Mouse (Mus musculus) intestine, embryonic 14.5 days (tissue): Measurements from ENCODE around the gene Slc45a2. TPM values are rescaled to one million over a fixed set of nuclear protein-coding genes. Genes with fewer than 3 reads are reported as not detected.
A peak's percentile ranks its signal among the peaks of the same experiment; 100 is the strongest.

Experiments
- ATAC-seq: fragments of 200-750 bp; cut with Nextera tagmentation; replicated peaks from 2 replicates; pipeline ENCODE4 v1.8.0; 2017; ENCODE audit warnings: low read depth, moderate number of reproducible peaks, moderate TSS enrichment, moderate library complexity; ENCODE audit not compliant: low FRiP score, low TSS enrichment
- DNase-seq: peaks from one replicate; pipeline ENCODE4 v3.0.0-alpha.2; 2018; ENCODE audit warnings: low spot score
- H3K27ac ChIP-seq: fragments of 300-500 bp; sonication (generic); 2 replicates; pipeline ENCODE4 v1.5.1; 2014; ENCODE audit warnings: low read depth, mild to moderate bottlenecking, control low read depth
- H3K27me3 ChIP-seq: fragments of 300-500 bp; sonication (generic); replicated peaks from 2 replicates; pipeline ENCODE4 v1.6.1; 2014; ENCODE audit warnings: low read length, control low read depth; ENCODE audit not compliant: control insufficient read depth, insufficient read depth
- H3K36me3 ChIP-seq: fragments of 300-500 bp; sonication (generic); 2 replicates; pipeline ENCODE4 v1.6.1; 2014; ENCODE audit warnings: low read length, control low read depth; ENCODE audit not compliant: control insufficient read depth, insufficient read depth
- H3K4me1 ChIP-seq: fragments of 300-500 bp; sonication (generic); replicated peaks from 2 replicates; pipeline ENCODE4 v1.6.1; 2014; ENCODE audit warnings: low read length, control low read depth, mixed read lengths; ENCODE audit not compliant: control insufficient read depth, insufficient read depth
- H3K4me2 ChIP-seq: fragments of 300-500 bp; sonication (generic); 2 replicates; pipeline ENCODE4 v1.6.1; 2014; ENCODE audit warnings: low read length
- H3K4me3 ChIP-seq: fragments of 300-500 bp; sonication (generic); 2 replicates; pipeline ENCODE4 v1.5.1; 2014; ENCODE audit warnings: low read depth, low read length, control low read depth, mixed read lengths
- H3K9ac ChIP-seq: fragments of 300-500 bp; sonication (generic); 2 replicates; pipeline ENCODE4 v1.6.1; 2014; ENCODE audit warnings: mild to moderate bottlenecking, low read length
- H3K9me3 ChIP-seq: fragments of 300-500 bp; sonication (generic); 2 replicates; pipeline ENCODE4 v1.6.1; 2016; ENCODE audit warnings: low read length, control low read depth; ENCODE audit not compliant: control insufficient read depth
- whole genome bisulfite sequencing: fragments of 180-500 bp; shearing (Covaris S2); extraction: QIAGEN DNeasy Blood & Tissue Kit; methylation state at CpG from one replicate; pipeline ENCODE4 v1.1.7; 2014; 5-methylcytosine and 5-hydroxymethylcytosine counted together
- polyA plus RNA-seq: library from polyadenylated mRNA; unstranded; fragments of >200 nt; fragmentation: Nextera tagmentation; extraction: Ambion mirVana; gene quantifications from 2 replicates; pipeline ENCODE4 v1.2.1, GENCODE M21; 2014

The Slc45a2 gene
- not detected in 2 replicates for polyA plus RNA-seq

DNA sequence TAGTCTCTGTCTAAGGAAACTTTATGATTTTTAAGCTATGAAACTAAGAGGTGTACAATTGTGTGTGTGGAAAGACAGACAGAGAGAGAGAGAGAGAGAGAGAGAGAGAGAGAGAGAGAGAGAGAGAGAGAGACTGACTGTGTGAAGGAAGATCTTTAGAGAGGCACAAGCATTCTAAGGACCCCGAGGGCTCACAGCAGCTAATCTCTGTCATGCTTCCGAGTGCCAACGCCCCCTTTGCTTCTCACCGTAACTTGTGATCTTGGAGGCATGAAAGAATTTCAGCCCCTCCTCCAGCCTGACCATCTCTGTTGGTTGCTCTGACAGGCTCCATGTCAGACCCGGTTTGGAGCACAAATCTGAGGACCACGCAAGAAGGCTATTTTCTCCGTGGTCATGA, at the start of gene Slc45a2:
Gene Slc45a2, plus strand, starts transcription at position 301 of the 400 bp plus-strand sequence.
- Histone ChIP-seq H3K9me3 (no peaks in the 10 kb centered on the region), H3K4me3 (no peak within 1 kb of the TSS), H3K9ac (no peak within 1 kb of the TSS), H3K4me2 (no peak within 1 kb of the TSS), H3K27ac (no peak within 1 kb of the TSS), H3K27me3 (no peaks in the 10 kb centered on the region), H3K36me3 (no peaks in the 10 kb centered on the region), H3K4me1 (no peaks in the 10 kb centered on the region)
- ATAC-seq, result no peak
- no peak for DNase-seq
- 64% methylated on average over 7 of the region's 7 CpGs for WGBS

DNA sequence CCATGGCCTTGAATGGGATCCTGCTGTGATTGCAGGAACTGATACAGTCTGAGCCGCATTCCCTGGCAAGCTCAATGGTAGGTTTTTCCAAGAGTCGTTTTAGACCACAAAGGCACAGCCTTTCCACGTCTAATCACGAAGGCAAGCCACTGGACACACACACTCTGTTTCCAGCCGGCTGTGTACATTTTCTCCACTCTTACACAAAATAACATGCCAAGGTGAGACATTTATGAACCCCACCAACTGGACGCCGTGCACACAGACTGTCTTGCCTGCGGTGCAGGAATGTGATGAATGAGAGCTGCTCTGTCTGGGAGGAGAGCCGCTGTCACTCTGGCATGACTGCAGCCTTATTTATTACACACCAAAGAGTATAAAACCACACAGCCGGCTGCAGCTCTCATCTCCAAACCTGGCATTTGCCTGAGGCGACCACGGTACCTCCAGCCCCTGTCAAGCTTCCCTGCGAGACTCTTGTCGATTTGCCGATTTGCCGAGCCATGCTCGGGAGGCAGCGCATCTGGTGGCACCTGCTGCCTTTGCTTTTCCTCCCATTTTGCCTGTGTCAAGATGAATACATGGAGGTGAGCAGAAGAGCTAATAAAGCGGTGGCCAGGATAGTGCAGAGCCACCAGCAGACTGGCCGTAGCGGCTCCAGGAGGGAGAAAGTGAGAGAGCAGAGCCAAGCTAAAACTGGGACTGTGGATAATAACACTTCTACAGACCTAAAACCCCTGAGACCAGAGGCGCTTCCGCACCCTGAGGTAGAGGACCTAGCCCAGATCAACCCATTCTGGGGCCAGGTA, 48.4 kb upstream of the Slc45a2 start, which contains the start of gene C1qtnf3:
Gene C1qtnf3, plus strand, starts transcription at position 382 of the 809 bp plus-strand sequence.
- no peak for DNase-seq

GRCm38 (mm10) chr15:10952760-10953305, 47.7 kb upstream of the Slc45a2 start:
- Histone ChIP-seq H3K9me3 (no peaks in the 10 kb centered on the region), H3K27ac (no peak overlapping the region), H3K4me3 (no peak overlapping the region), H3K9ac (no peak overlapping the region), H3K4me2 (no peak overlapping the region), H3K36me3 (no peaks in the 10 kb centered on the region), H3K27me3 (no peaks in the 10 kb centered on the region), H3K4me1 (0 out of 2 replicates have a peak, but pooled peaks cover 4% of the 10 kb centered on the region)
- no peak for DNase-seq
- ATAC-seq, result no peak
- 51% methylated on average over 4 of the region's 4 CpGs for WGBS

More for the DNA sequence above, 48.4 kb upstream of the Slc45a2 start, which contains the start of gene C1qtnf3:
- no peaks in the 10 kb centered on the region for H3K36me3 ChIP-seq
- no peak within 1 kb of the TSS for H3K27ac ChIP-seq
- no peak within 1 kb of the TSS for H3K9ac ChIP-seq
- no peak within 1 kb of the TSS for H3K4me3 ChIP-seq
- 0 out of 2 replicates have a peak, but pooled peaks cover 4% of the 10 kb centered on the region for H3K4me1 ChIP-seq
- H3K4me2 ChIP-seq, result peak within 1 kb of the TSS; percentile 9; the same call in 1 of the 2 replicates
- H3K9me3 ChIP-seq, result no peaks in the 10 kb centered on the region
- WGBS, result 46% methylated on average over 23 of the region's 23 CpGs
- no peak for ATAC-seq
- H3K27me3 ChIP-seq, result no peaks in the 10 kb centered on the region

DNA sequence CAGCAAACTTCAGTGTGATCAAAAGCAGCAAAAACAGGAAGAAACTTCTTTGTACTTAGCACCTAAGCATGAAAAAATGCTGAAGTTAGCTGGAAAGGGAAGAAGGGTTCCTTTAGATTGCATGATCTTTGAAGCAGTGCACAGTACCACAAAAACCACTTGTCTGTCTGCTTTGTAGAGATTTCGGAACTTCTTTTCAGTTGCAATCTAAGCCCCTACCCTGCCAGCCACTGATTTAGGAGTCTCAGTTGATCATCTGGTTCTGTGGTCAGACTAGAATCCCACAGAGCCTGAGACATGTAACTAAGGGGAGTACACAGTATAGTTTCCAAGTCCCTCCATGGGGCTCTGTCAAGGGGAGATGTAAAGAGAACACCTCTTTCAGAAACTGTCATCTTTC, 47.1 kb upstream of the Slc45a2 start:
- Histone ChIP-seq H3K36me3 (no peaks in the 10 kb centered on the region), H3K4me2 (no peak overlapping the region), H3K9me3 (no peaks in the 10 kb centered on the region), H3K4me3 (no peak overlapping the region), H3K27me3 (no peaks in the 10 kb centered on the region), H3K9ac (no peak overlapping the region), H3K4me1 (0 out of 2 replicates have a peak, but pooled peaks cover 4% of the 10 kb centered on the region), H3K27ac (no peak overlapping the region)
- no peak for ATAC-seq
- no peak for DNase-seq
- 78% methylated on average over 1 of the region's 1 CpGs for WGBS

DNA sequence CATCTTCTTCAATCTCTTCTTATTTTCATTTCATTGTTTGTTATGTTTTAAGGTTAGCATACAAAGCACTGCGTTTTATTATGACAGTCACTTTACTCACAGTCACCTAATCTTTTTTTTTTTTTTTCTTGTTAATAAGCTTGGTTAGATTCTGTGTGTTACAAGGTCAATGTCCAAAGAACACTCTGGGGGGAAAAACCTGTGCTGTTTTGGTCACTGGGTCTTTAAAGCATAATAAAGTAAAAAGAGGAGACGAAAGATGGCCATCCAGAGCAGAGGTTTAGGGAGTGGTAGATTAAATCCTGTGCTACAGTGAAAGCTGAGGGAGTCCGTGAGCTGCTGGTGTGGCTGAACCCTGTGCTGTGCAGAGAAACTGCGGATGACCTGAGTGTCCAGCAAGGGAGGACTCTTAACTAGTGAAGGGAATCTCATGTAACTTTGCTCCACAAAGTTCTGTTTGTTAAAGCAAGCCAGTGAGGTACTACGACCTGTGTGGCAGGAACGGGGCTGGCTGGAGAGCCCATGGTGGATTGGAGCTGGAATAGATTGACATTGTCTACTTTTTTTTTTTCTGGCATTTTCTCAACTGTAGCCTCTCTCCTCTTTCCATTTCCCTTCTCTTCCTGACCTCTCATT, 46.0 kb upstream of the Slc45a2 start:
- Histone ChIP-seq H3K27me3 (no peaks in the 10 kb centered on the region), H3K9me3 (no peaks in the 10 kb centered on the region), H3K4me1 (0 out of 2 replicates have a peak, but pooled peaks cover 4% of the 10 kb centered on the region), H3K27ac (no peak overlapping the region), H3K9ac (no peak overlapping the region), H3K4me2 (no peak overlapping the region), H3K36me3 (no peaks in the 10 kb centered on the region), H3K4me3 (no peak overlapping the region)
- WGBS, result 79% methylated on average over 6 of the region's 6 CpGs
- DNase-seq (no peak), ATAC-seq (no peak)

DNA sequence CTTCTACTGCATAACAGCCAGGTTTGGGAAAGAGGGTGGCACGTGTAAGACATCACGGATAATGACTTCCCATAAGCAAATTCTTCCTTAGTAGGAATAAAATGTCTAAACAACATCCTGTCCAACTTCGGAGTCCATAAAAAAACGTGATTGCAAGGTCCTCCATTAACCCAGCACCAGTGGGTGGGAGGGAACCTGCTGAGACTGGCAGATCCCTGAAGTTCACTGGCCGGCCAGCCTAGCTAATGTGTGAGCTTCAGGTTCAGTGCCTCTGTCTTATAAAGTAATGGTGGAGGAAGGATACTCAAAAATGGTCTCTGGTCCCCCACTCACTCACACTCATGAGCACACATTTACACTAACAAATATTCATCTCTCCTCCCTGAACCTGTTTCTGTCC, 45.4 kb upstream of the Slc45a2 start:
- Histone ChIP-seq H3K9me3 (no peaks in the 10 kb centered on the region), H3K27me3 (no peaks in the 10 kb centered on the region), H3K4me1 (0 out of 2 replicates have a peak, but pooled peaks cover 4% of the 10 kb centered on the region), H3K9ac (no peak overlapping the region), H3K4me2 (no peak overlapping the region), H3K36me3 (no peaks in the 10 kb centered on the region), H3K27ac (no peak overlapping the region), H3K4me3 (no peak overlapping the region)
- DNase-seq (no peak), ATAC-seq (no peak)
- 63% methylated on average over 5 of the region's 5 CpGs for WGBS

DNA sequence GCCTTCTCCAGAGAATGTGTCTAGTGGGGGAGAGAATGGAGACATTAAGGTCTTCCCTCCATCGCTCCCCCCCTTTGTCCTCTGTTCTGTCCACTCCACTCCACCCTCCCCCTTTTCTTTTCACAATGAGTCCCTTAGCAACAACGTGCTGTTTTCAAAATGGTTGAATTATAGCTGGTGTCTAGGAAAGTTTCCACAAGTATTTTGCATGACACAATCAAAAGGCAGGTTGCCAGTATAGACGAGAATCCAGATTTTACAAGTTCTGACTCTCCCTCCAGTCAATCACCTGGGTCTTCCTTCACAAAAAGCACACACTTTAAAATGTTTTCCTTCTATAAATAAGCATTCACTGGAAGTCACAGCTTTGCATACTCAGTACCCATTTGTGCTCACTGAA, 43.8 kb upstream of the Slc45a2 start:
- H3K36me3 ChIP-seq, result no peaks in the 10 kb centered on the region
- ATAC-seq, result no peak
- 65% methylated on average over 3 of the region's 3 CpGs for WGBS

DNA sequence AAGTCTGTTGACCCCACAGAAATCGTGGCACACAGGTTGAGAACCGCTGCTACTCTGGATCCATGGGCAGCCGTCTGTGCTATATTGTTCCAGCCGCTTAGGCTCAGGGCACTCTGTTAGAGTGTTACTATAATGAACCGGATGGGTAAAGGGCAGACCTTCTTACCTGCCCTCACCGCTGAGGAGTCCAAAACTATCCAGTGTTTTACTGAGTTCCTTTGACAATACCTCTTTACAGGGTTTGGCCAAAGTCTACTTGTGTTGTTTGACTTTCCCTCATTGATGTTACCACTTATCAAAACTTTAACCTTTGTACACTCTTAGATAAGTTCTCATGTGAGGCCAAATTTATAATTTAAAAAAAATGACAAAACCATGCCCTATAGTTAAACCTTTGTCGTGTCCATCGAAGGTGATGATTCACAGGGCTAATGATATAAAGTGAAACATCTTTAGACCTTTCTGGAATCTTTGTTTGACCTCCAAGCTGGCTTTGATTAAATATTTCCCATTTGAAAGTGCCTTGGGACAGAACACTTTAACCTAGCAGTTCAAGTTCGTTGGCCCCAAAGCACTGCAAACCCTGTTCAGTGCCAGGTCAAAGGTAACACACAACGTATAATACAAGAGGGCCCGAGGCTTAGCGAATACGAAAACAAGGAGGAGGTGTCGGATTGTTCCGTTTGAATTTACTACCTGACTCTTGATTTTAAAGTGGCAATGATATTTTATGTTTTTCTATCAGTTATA, 41.1 kb upstream of the Slc45a2 start:
- ATAC-seq (no peak; the same call in 1 of the 2 replicates), DNase-seq (no peak)
- Histone ChIP-seq H3K4me1 (no peaks in the 10 kb centered on the region), H3K9ac (no peak overlapping the region), H3K36me3 (no peaks in the 10 kb centered on the region), H3K27me3 (no peaks in the 10 kb centered on the region), H3K9me3 (no peaks in the 10 kb centered on the region), H3K4me2 (no peak overlapping the region), H3K27ac (no peak overlapping the region), H3K4me3 (no peak overlapping the region)
- 78% methylated on average over 15 of the region's 15 CpGs for WGBS

More for the DNA sequence above, 43.8 kb upstream of the Slc45a2 start:
- Histone ChIP-seq H3K4me1 (0 out of 2 replicates have a peak, but pooled peaks cover 4% of the 10 kb centered on the region), H3K9me3 (no peaks in the 10 kb centered on the region), H3K27me3 (no peaks in the 10 kb centered on the region), H3K9ac (no peak overlapping the region), H3K27ac (no peak overlapping the region), H3K4me3 (no peak overlapping the region), H3K4me2 (no peak overlapping the region)
- DNase-seq, result no peak
